Mouse (Mus musculus) heart, adult 2 months (tissue): ENCODE data around the gene Mrfap1.

ENCODE experiments used
- CTCF ChIP-seq: fragments of 200-600 bp; IDR thresholded peaks from 2 replicates; pipeline ENCODE4 v1.8.1; 2022; ENCODE audit warnings: antibody characterized with exemption, mild to moderate bottlenecking, moderate library complexity
- EP300 ChIP-seq: fragments of 200-500 bp; IDR thresholded peaks from 2 replicates; pipeline ENCODE4 v1.6.1; 2011; ENCODE audit warnings: low read depth, low read length, control low read depth; ENCODE audit not compliant: insufficient read depth
- POLR2A ChIP-seq: fragments of 200-500 bp; IDR thresholded peaks from 2 replicates; pipeline ENCODE4 v1.6.1; 2011; ENCODE audit warnings: mild to moderate bottlenecking, low read depth, low read length, control low read depth; ENCODE audit not compliant: insufficient read depth

DNA sequence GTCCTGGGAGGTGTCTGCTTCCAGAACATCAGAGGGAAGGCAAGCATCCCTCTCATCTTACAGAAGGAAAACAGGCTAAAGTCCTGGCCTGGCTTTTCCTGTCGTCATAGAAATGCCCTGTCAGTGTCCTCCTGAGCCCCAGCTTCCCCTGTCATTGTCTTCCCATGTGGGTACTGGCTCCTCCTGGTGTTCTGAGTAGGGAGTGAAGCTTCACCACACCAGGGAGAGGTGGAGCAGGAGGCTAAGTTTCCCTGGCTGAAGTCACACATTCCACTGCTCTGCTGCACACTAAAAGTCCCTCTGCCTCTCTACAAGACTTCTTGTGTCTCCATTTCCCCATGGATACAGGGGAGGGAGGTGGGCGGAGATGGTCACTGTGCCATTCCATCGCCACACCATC lies 21.2 kb upstream of the Mrfap1 start:
- TF ChIP-seq CTCF, result no peak
- no peak for TF ChIP-seq POLR2A
- TF ChIP-seq EP300, result no peak
